Mouse (Mus musculus) lung, postnatal 10 days (tissue): ENCODE data around the gene Prr19.
"Not testable (repeated sequence)": the region's sequence is repeated elsewhere in the genome, so short reads cannot be mapped to it uniquely, and the experiment has no call there.

Experiments
- DNase-seq: peaks from one replicate; pipeline ENCODE4 v3.0.0; 2021

Prr19 gene

DNA sequence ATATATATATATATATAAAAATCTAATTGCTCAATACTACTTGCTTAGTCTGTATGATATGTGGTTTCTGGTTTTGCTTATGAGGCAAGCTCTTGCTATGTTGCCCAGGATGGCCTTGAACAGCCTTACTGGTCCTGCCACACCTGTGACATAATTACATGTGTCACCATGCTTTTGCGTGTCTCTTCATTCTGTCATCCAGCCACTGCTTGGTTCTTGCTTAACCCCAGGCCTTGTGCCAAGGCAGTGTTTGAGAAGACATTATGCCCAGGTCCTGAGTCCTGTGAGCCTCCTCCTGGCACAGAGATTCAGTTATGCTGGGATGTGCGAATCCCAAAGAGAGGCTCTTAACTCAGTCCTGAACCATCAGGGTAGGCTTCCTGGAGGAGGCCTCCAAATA is 22.0 kb downstream of the Prr19 start:
- no peak for DNase-seq

- DNase-seq, result not testable (repeated sequence)
Observed at GRCm38 (mm10) chr7:25325431-25325830, 24.2 kb downstream of the Prr19 start.

DNA sequence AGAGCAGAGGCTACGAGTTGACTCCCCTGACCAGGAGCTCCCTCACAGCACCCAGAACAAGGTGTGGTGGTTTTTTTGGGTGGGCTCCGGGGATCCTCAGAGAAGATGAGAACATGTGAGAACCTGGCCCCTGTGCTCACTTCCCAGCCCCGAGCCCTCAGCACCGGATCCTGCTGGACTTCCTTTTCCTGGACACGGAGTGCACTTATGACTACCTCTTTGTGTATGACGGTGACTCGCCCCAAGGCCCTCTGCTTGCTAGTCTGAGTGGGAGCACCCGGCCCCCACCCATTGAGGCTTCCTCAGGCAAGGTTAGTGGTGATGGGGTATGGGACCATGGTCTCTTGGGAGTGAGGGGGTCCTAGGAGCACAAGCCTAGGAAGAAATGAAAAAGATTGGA is 25.0 kb downstream of the Prr19 start:
- no peak for DNase-seq

DNA sequence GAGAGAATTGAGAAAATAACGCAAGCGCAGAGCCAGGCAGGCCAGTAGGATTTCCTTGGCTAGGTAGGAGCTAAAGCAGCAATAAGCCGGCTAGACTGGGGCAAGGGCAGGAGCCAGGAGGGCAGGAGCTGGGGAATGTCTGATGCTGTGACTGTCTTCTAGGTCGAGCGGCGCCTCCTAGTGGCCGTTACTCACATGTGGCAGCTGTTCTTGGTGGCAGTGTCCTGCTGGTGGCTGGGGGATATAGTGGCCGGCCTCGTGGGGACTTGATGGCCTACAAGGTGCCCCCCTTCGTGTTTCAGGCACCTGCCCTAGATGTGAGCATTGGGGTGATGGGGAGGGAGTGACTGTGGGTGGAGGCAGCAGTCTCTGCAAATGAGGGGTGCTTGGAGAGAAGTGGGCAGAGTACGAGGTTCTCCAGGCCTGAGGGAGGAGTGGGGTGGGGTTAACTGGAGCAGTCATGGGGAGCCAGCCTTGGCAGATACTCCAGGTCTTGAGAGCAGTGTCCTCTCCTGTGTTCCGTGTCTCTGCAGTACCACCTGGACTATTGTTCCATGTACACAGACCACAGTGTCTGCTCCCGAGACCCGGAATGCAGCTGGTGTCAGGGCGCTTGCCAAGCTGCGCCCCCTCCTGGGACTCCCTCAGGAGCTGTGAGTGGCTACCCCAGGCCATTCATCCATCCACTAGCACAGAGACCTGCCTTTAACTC is 32.5 kb downstream of the Prr19 start:
- peak; percentile 82 for DNase-seq

DNA sequence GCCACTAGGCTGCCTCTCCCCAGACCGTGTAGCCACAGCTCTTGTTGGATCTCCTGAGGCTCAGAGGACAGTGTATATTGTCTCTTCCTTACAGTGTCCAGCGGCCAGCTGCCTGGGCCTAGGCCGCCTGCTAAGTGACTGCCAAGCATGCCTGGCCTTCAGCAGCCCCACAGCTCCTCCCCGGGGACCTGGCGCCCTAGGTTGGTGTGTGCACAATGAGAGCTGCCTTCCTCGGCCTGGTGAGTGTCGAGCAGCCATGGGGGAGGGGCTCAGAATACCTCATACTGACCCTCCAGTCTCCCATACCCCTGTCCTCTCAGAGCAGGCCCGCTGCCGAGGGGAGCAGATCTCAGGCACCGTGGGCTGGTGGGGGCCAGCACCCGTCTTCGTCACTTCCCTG is 33.3 kb downstream of the Prr19 start:
- DNase-seq, result no peak

DNA sequence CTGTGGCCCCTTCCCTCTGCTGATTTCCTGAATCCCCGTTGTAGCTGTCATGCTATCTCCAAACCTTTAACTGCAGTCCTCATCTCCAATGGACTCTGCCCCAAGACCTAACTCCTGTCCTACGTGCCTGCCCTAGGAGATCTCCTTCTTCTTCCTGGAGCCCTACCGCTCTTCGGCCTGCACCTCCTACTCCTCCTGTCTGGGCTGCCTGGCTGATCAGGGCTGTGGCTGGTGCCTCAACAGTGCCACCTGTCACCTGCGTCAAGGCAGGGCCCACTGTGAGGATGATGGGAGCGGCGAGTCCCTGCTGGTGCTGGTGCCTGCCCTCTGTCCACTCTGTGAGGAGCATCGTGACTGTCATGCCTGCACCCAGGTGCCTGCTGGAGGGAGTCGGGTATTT is 38.1 kb downstream of the Prr19 start:
- DNase-seq, result no peak

DNA sequence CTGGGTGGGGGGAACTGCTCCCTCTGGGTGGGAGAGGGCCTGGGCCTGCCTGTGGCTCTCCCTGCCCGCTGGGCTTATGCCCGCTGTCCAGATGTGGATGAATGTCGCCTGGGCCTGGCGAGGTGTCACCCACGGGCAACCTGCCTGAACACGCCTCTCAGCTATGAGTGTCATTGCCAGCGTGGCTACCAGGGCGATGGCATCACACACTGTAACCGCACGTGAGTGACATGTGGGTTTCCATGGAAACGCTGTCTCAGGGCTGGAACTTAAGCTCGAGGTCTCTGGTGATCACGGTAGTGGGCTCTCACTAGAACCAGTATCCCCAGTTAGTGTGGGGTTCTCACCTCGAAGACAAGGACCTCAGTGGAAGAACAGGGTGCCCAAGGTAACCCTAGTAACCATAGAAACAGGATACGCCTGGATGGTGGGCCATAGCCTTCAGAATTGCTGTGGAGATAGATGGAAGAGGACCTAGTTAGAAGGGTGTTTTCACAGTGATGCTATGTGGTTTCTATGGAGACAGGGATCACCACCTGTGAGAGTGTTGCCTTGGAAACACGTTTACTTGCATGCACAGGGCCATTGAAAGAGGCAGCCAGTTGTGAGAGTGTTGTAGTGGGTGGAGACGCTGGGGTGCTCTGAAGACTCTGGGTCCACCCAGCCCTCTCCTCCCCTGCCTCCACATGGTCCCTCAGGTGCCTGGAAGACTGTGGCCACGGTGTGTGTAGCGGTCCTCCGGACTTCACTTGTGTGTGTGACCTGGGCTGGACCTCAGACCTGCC is 40.0 kb downstream of the Prr19 start:
- no peak for DNase-seq

GRCm38 (mm10) chr7:25348861-25349260 is 47.6 kb downstream of the Prr19 start:
- DNase-seq, result no peak
